Comparison of ENCODE assay signal across 22 mouse cellular contexts in genomic region chr17:45701236-45701591, GRCm38 (mm10). TPM values are rescaled to one million over a fixed set of nuclear protein-coding genes. Genes with fewer than 3 reads are reported as not detected.
DNase-seq lines count a peak whose midpoint lies in the region; ATAC-seq and TF ChIP-seq lines count a peak whose summit lies in the region.
"Had no signal": no experiment of that assay in that cellular context is flagged by ENCODE, and none has a peak within 500 bp of the region (broad histone marks: within the 10 kb centered on the region; RNA-seq: fewer than 3 reads in every experiment).

No protein-coding gene starts in this region.

- H3K9me3 ChIP-seq in heart, embryonic 16.5 days (replicated peaks; ENCODE audit: control insufficient read depth, low read length), result no peaks in the 10 kb centered on the region
- no peaks in the 10 kb centered on the region for H3K9me3 ChIP-seq in midbrain, embryonic 11.5 days (ENCODE audit: control insufficient read depth, low read length)
- no peaks in the 10 kb centered on the region for H3K9me3 ChIP-seq in midbrain, postnatal 0 days (ENCODE audit: low read length)
- H3K9me3 ChIP-seq: embryonic facial prominence, embryonic 12.5 days; hindbrain, embryonic 12.5 days; limb, embryonic 15.5 days had no signal

- 54% methylated on average over 9 of the region's 9 CpGs for WGBS in heart, adult 2 months
- WGBS in heart, embryonic 16.5 days, result 59% methylated on average over 9 of the region's 9 CpGs
- WGBS in midbrain, embryonic 11.5 days, result 64% methylated on average over 9 of the region's 9 CpGs
- WGBS in midbrain, postnatal 0 days, result 61% methylated on average over 9 of the region's 9 CpGs

- no peaks in the 10 kb centered on the region for H3K79me2 ChIP-seq in heart, adult 2 months (replicated peaks; ENCODE audit: control insufficient read depth, insufficient read depth, low read length)

- no peak for TF ChIP-seq CTCF in heart, adult 2 months (IDR thresholded peaks at IDR 0.05)
- no peak for TF ChIP-seq CTCF in midbrain, postnatal 0 days (IDR thresholded peaks at IDR 0.05)

- TF ChIP-seq POLR2A in heart, adult 2 months (IDR thresholded peaks at IDR 0.05; ENCODE audit: insufficient read depth, low read depth, low read length), result no peak

- H3K27ac ChIP-seq in heart, adult 2 months, result peak overlapping the region; percentile 88
- peak overlapping the region; percentile 58 for H3K27ac ChIP-seq in heart, embryonic 16.5 days (ENCODE audit: low read length)
- H3K27ac ChIP-seq in midbrain, embryonic 11.5 days (ENCODE audit: low read depth, low read length), result peak overlapping the region; percentile 30; the same call in 1 of the 2 replicates
- H3K27ac ChIP-seq in midbrain, postnatal 0 days (ENCODE audit: low read depth, low read length), result no peak overlapping the region
- H3K27ac ChIP-seq: embryonic facial prominence, embryonic 12.5 days; hindbrain, embryonic 12.5 days; layer of hippocampus, adult 2 months; limb, embryonic 15.5 days had no signal

- H3K4me1 ChIP-seq in heart, adult 2 months (ENCODE audit: control insufficient read depth, insufficient read depth, low read length), result peaks cover 2% of the 10 kb centered on the region; the same call in 1 of the 2 replicates
- peaks cover 5% of the 10 kb centered on the region for H3K4me1 ChIP-seq in heart, embryonic 16.5 days (ENCODE audit: control insufficient read depth, insufficient read depth, low read length)
- H3K4me1 ChIP-seq in midbrain, embryonic 11.5 days (ENCODE audit: control insufficient read depth, insufficient read depth, low read length), result peaks cover 5% of the 10 kb centered on the region; the same call in 1 of the 2 replicates
- no peaks in the 10 kb centered on the region for H3K4me1 ChIP-seq in midbrain, postnatal 0 days (ENCODE audit: insufficient read depth, low read length)

- ATAC-seq in heart, embryonic 16.5 days (replicated peaks; ENCODE audit: extremely low read depth, insufficient read depth, low FRiP score), result no peak
- ATAC-seq in midbrain, embryonic 11.5 days (ENCODE audit: low FRiP score), result no peak
- ATAC-seq in midbrain, postnatal 0 days (ENCODE audit: low FRiP score), result no peak
- ATAC-seq: inflammation-experienced regulatory T-cells, adult 6 months had no signal

- DNase-seq in heart, adult 2 months, result no peak
- no peak for DNase-seq in heart, adult 8-10 months (ENCODE audit: low spot score)
- DNase-seq in heart, adult 18-20 months, result no peak
- DNase-seq in midbrain, embryonic 11.5 days (ENCODE audit: low spot score, missing footprints), result no peak
- DNase-seq in midbrain, postnatal 0 days (ENCODE audit: low spot score), result no peak
- no peak for DNase-seq in ovary, postnatal 10 days (ENCODE audit: low spot score)
- DNase-seq: adrenal gland, postnatal 14 days; cerebellum, adult 9-11 months; liver, postnatal 0 days; thymus, postnatal 36 days had no signal

- no peaks in the 10 kb centered on the region for H3K27me3 ChIP-seq in heart, adult 2 months (ENCODE audit: control insufficient read depth, insufficient read depth, low read length)
- no peaks in the 10 kb centered on the region for H3K27me3 ChIP-seq in heart, embryonic 16.5 days (ENCODE audit: control insufficient read depth, insufficient read depth, low read length)
- no peaks in the 10 kb centered on the region for H3K27me3 ChIP-seq in midbrain, embryonic 11.5 days (ENCODE audit: control insufficient read depth, insufficient read depth, low read length)
- H3K27me3 ChIP-seq in midbrain, postnatal 0 days (ENCODE audit: insufficient read depth, low read length), result no peaks in the 10 kb centered on the region
- H3K27me3 ChIP-seq: CH12.LX; embryonic facial prominence, embryonic 12.5 days; hindbrain, embryonic 12.5 days; limb, embryonic 15.5 days had no signal

- intact Hi-C loops in heart, adult 2 months (cut with DNase I), result no loop called here

- TF ChIP-seq EP300 in heart, adult 2 months (IDR thresholded peaks at IDR 0.05; ENCODE audit: insufficient read depth, low read depth, low read length), result no peak

- no peak overlapping the region for H3K4me2 ChIP-seq in heart, embryonic 16.5 days (ENCODE audit: low read depth, low read length)
- H3K4me2 ChIP-seq in midbrain, embryonic 11.5 days, result no peak overlapping the region
- H3K4me2 ChIP-seq in midbrain, postnatal 0 days (ENCODE audit: low read depth, low read length, poor library complexity, severe bottlenecking), result no peak overlapping the region
- H3K4me2 ChIP-seq: embryonic facial prominence, embryonic 12.5 days; hindbrain, embryonic 12.5 days; limb, embryonic 15.5 days had no signal

- no peak overlapping the region for H3K4me3 ChIP-seq in heart, adult 2 months
- H3K4me3 ChIP-seq in heart, embryonic 16.5 days (ENCODE audit: low read length), result no peak overlapping the region
- no peak overlapping the region for H3K4me3 ChIP-seq in midbrain, embryonic 11.5 days (ENCODE audit: low read depth, low read length)
- H3K4me3 ChIP-seq in midbrain, postnatal 0 days (ENCODE audit: low read depth, low read length), result no peak overlapping the region
- H3K4me3 ChIP-seq: embryonic facial prominence, embryonic 12.5 days; hindbrain, embryonic 12.5 days; layer of hippocampus, adult 2 months; limb, embryonic 15.5 days; myocyte had no signal

- 0 out of 2 replicates have a peak overlapping the region, but pooled peaks have one; percentile 1 for H3K9ac ChIP-seq in heart, adult 2 months (ENCODE audit: low read depth, low read length)
- H3K9ac ChIP-seq in heart, embryonic 16.5 days (ENCODE audit: low read length), result peak overlapping the region; percentile 49
- H3K9ac ChIP-seq in midbrain, embryonic 11.5 days (ENCODE audit: low read length), result no peak overlapping the region
- H3K9ac ChIP-seq in midbrain, postnatal 0 days (replicated peaks; ENCODE audit: low read length, poor library complexity, severe bottlenecking), result no peak overlapping the region
- H3K9ac ChIP-seq: embryonic facial prominence, embryonic 12.5 days; hindbrain, embryonic 12.5 days; limb, embryonic 15.5 days; liver, postnatal 0 days had no signal

- no peaks in the 10 kb centered on the region for H3K36me3 ChIP-seq in heart, adult 2 months (ENCODE audit: control insufficient read depth, insufficient read depth, low read length)
- peaks cover 12% of the 10 kb centered on the region; the same call in 1 of the 2 replicates for H3K36me3 ChIP-seq in heart, embryonic 16.5 days (ENCODE audit: control insufficient read depth, insufficient read depth)
- 0 out of 2 replicates have a peak, but pooled peaks cover 4% of the 10 kb centered on the region for H3K36me3 ChIP-seq in midbrain, embryonic 11.5 days (ENCODE audit: control insufficient read depth, insufficient read depth, low read length)
- 0 out of 2 replicates have a peak, but pooled peaks cover 6% of the 10 kb centered on the region for H3K36me3 ChIP-seq in midbrain, postnatal 0 days (ENCODE audit: insufficient read depth, low read length)

RNA-seq across cellular contexts. Expression of gene Tmem63b, which starts 14.5 kb away (rescaled TPM):
- total RNA-seq in heart, adult 2 months (2021), result 10 to 100 TPM; 81.8 to 90.1 TPM
- 122 and 154 TPM in 2 replicates for polyA plus RNA-seq in heart, adult 2 months (2012; rRNA removed)
- total RNA-seq in heart, adult 8-10 months (2022), result 10 to 100 TPM; 91.5 to 96.4 (median 93.2) TPM
- polyA plus RNA-seq in heart, embryonic 16.5 days (2015; fragmentation: Nextera tagmentation; extraction: Ambion mirVana), result 40.4 and 47.6 TPM in 2 replicates
- total RNA-seq in heart, adult 18-20 months (2021), result 10 to 100 TPM; 91.7 to 95.7 TPM
- 43.3 and 49.3 TPM in 2 replicates for polyA plus RNA-seq in midbrain, embryonic 11.5 days (2014; fragmentation: Nextera tagmentation; extraction: Ambion mirVana)
- total RNA-seq in midbrain, postnatal 0 days (2014; rRNA removed), result 213 and 264 TPM in 2 replicates
- 149 and 153 TPM in 2 replicates for polyA plus RNA-seq in midbrain, postnatal 0 days (2015; fragmentation: Nextera tagmentation; extraction: Ambion mirVana)

RNA-seq across cellular contexts. Expression of gene Mrpl14, which starts 15.1 kb away (rescaled TPM):
- 100 to 1,000 TPM; 149 to 161 TPM for total RNA-seq in heart, adult 2 months (2021)
- 133 and 170 TPM in 2 replicates for polyA plus RNA-seq in heart, adult 2 months (2012; rRNA removed)
- 100 to 1,000 TPM; 163 to 174 (median 168) TPM for total RNA-seq in heart, adult 8-10 months (2022)
- 137 and 143 TPM in 2 replicates for polyA plus RNA-seq in heart, embryonic 16.5 days (2015; fragmentation: Nextera tagmentation; extraction: Ambion mirVana)
- 100 to 1,000 TPM; 160 to 167 TPM for total RNA-seq in heart, adult 18-20 months (2021)
- polyA plus RNA-seq in midbrain, embryonic 11.5 days (2014; fragmentation: Nextera tagmentation; extraction: Ambion mirVana), result 111 and 114 TPM in 2 replicates
- 41.9 and 42.8 TPM in 2 replicates for total RNA-seq in midbrain, postnatal 0 days (2014; rRNA removed)
- 113 and 114 TPM in 2 replicates for polyA plus RNA-seq in midbrain, postnatal 0 days (2015; fragmentation: Nextera tagmentation; extraction: Ambion mirVana)

RNA-seq across cellular contexts. Expression of gene 1600014C23Rik, which starts 32.4 kb away (rescaled TPM):
- total RNA-seq in heart, adult 2 months (2021), result under 1 TPM in 1 of 2 experiments, not detected in 1; 0.66 TPM
- 0.88 TPM in 1 of 2 replicates, not detected in the other for polyA plus RNA-seq in heart, adult 2 months (2012; rRNA removed)
- 1 to 10 TPM in 1 of 4 experiments, under 1 TPM in 3; 0.56 to 1.2 (median 0.94) TPM for total RNA-seq in heart, adult 8-10 months (2022)
- polyA plus RNA-seq in heart, embryonic 16.5 days (2015; fragmentation: Nextera tagmentation; extraction: Ambion mirVana), result 0.54 and 1.4 TPM in 2 replicates
- 1 to 10 TPM in 1 of 2 experiments, not detected in 1; 1.3 TPM for total RNA-seq in heart, adult 18-20 months (2021)
- 0.48 TPM in 1 of 2 replicates, not detected in the other for polyA plus RNA-seq in midbrain, embryonic 11.5 days (2014; fragmentation: Nextera tagmentation; extraction: Ambion mirVana)
- total RNA-seq in midbrain, postnatal 0 days (2014; rRNA removed), result not detected in 2 replicates
- 0.67 TPM in 1 of 2 replicates, not detected in the other for polyA plus RNA-seq in midbrain, postnatal 0 days (2015; fragmentation: Nextera tagmentation; extraction: Ambion mirVana)
- total RNA-seq: adrenal gland, postnatal 14 days; gastrocnemius, postnatal 25 days; layer of hippocampus, adult 2 months had no signal
- polyA plus RNA-seq: cortical plate, adult 2 months; hindbrain, embryonic 12.5 days; inflammation-experienced regulatory T-cells, adult 6 months; limb, embryonic 15.5 days; liver, postnatal 0 days; neural tube, embryonic 14.5 days had no signal

RNA-seq across cellular contexts. Expression of gene Capn11, which starts 42.1 kb away (rescaled TPM):
- under 1 TPM in 1 of 2 experiments, not detected in 1; 0.59 TPM for total RNA-seq in heart, adult 2 months (2021)
- not detected in 2 replicates for polyA plus RNA-seq in heart, adult 2 months (2012; rRNA removed)
- total RNA-seq in heart, adult 8-10 months (2022), result under 1 TPM in 1 of 4 experiments, not detected in 3; 0.97 TPM
- polyA plus RNA-seq in heart, embryonic 16.5 days (2015; fragmentation: Nextera tagmentation; extraction: Ambion mirVana), result 0.34 and 0.84 TPM in 2 replicates
- under 1 TPM; 0.17 to 0.57 TPM for total RNA-seq in heart, adult 18-20 months (2021)
- polyA plus RNA-seq in midbrain, embryonic 11.5 days (2014; fragmentation: Nextera tagmentation; extraction: Ambion mirVana), result 0.52 and 0.84 TPM in 2 replicates
- total RNA-seq in midbrain, postnatal 0 days (2014; rRNA removed), result 1.2 and 1.4 TPM in 2 replicates
- polyA plus RNA-seq in midbrain, postnatal 0 days (2015; fragmentation: Nextera tagmentation; extraction: Ambion mirVana), result 0.19 and 1.4 TPM in 2 replicates
- total RNA-seq: CH12.LX, MEL had no signal
- polyA plus RNA-seq: inflammation-experienced regulatory T-cells, adult 6 months; liver, postnatal 0 days; neural tube, embryonic 14.5 days had no signal

Comparison
In these comparisons a context has a peak if more than half of its experiments do, and no peak if none do; other contexts are left out.
1. H3K9ac ChIP-seq: peak in heart, adult 2 months (single experiment) and heart, embryonic 16.5 days (single experiment); none in midbrain, embryonic 11.5 days (single experiment) and midbrain, postnatal 0 days (single experiment).